ENCODE assay signal across 8 mouse cellular contexts in genomic region chr4:142238486-142239239, GRCm38 (mm10). TPM values are rescaled to one million over a fixed set of nuclear protein-coding genes. Genes with fewer than 3 reads are reported as not detected.
DNase-seq lines count a peak whose midpoint lies in the region; ATAC-seq and TF ChIP-seq lines count a peak whose summit lies in the region.

No protein-coding gene starts in this region.

- peaks cover 54% of the 10 kb centered on the region for H3K27me3 ChIP-seq in megakaryocyte, embryonic 14.5 days (replicated peaks)
- H3K27me3 ChIP-seq in embryonic facial prominence, embryonic 13.5 days: no peaks in the 10 kb centered on the region
- no peaks in the 10 kb centered on the region for H3K27me3 ChIP-seq in heart, embryonic 13.5 days (replicated peaks)
- H3K27me3 ChIP-seq in kidney, embryonic 15.5 days: no peaks in the 10 kb centered on the region
- no peaks in the 10 kb centered on the region for H3K27me3 ChIP-seq in liver, adult 2 months (ENCODE audit: control insufficient read depth, insufficient read depth, low read length)
- no peaks in the 10 kb centered on the region for H3K27me3 ChIP-seq in midbrain, postnatal 0 days (ENCODE audit: insufficient read depth, low read length)

- no peak for TF ChIP-seq CTCF in liver, adult 2 months (IDR thresholded peaks at IDR 0.05; ENCODE audit: low read depth, low read length)
- peak; percentile 29; the same call in 1 of the 2 replicates for TF ChIP-seq CTCF in midbrain, postnatal 0 days (IDR thresholded peaks at IDR 0.05)

- H3K4me2 ChIP-seq in embryonic facial prominence, embryonic 13.5 days: peak overlapping the region; percentile 96
- H3K4me2 ChIP-seq in heart, embryonic 13.5 days: peak overlapping the region; percentile 98
- H3K4me2 ChIP-seq in kidney, embryonic 15.5 days: peak overlapping the region; percentile 85
- peak overlapping the region; percentile 98 for H3K4me2 ChIP-seq in midbrain, postnatal 0 days (ENCODE audit: low read depth, low read length, poor library complexity, severe bottlenecking)

- peak overlapping the region; percentile 79 for H3K9ac ChIP-seq in embryonic facial prominence, embryonic 13.5 days
- peak overlapping the region; percentile 89 for H3K9ac ChIP-seq in heart, embryonic 13.5 days
- H3K9ac ChIP-seq in kidney, embryonic 15.5 days: peak overlapping the region; percentile 77
- peak overlapping the region; percentile 76 for H3K9ac ChIP-seq in liver, adult 2 months (ENCODE audit: low read depth, low read length)
- H3K9ac ChIP-seq in midbrain, postnatal 0 days (replicated peaks; ENCODE audit: low read length, poor library complexity, severe bottlenecking): peak overlapping the region; percentile 61

- H3K79me2 ChIP-seq in liver, adult 2 months (ENCODE audit: control insufficient read depth, insufficient read depth, low read length): no peaks in the 10 kb centered on the region

- no peaks in the 10 kb centered on the region for H3K9me3 ChIP-seq in megakaryocyte, embryonic 14.5 days
- no peaks in the 10 kb centered on the region for H3K9me3 ChIP-seq in embryonic facial prominence, embryonic 13.5 days
- H3K9me3 ChIP-seq in heart, embryonic 13.5 days: no peaks in the 10 kb centered on the region
- H3K9me3 ChIP-seq in kidney, embryonic 15.5 days (replicated peaks): no peaks in the 10 kb centered on the region
- H3K9me3 ChIP-seq in midbrain, postnatal 0 days (ENCODE audit: low read length): no peaks in the 10 kb centered on the region

- peak overlapping the region; percentile 78 for H3K27ac ChIP-seq in embryonic facial prominence, embryonic 13.5 days
- peak overlapping the region; percentile 43 for H3K27ac ChIP-seq in heart, embryonic 13.5 days (replicated peaks)
- H3K27ac ChIP-seq in kidney, embryonic 15.5 days: peak overlapping the region; percentile 88
- H3K27ac ChIP-seq in liver, adult 2 months (replicated peaks; ENCODE audit: insufficient read depth, low read depth, low read length): no peak overlapping the region
- H3K27ac ChIP-seq in midbrain, postnatal 0 days (ENCODE audit: low read depth, low read length): no peak overlapping the region

- ATAC-seq in megakaryocyte, adult 5-6 weeks (ENCODE audit: poor library complexity, severe bottlenecking): no peak
- ATAC-seq in embryonic facial prominence, embryonic 13.5 days (ENCODE audit: insufficient number of reproducible peaks, insufficient read depth, low FRiP score, low TSS enrichment, low read depth): peak; percentile 48; the same call in 1 of the 2 replicates
- peak; percentile 35; the same call in 1 of the 2 replicates for ATAC-seq in heart, embryonic 13.5 days (ENCODE audit: extremely low read depth, insufficient number of reproducible peaks, low FRiP score, low TSS enrichment)
- ATAC-seq in kidney, embryonic 15.5 days (replicated peaks; ENCODE audit: low FRiP score): peak; percentile 66
- ATAC-seq in midbrain, postnatal 0 days (ENCODE audit: low FRiP score): peak; percentile 53

- DNase-seq in liver, adult 2 months (ENCODE audit: extremely low read depth, low read depth, low spot score): no peak
- peak; percentile 35 for DNase-seq in midbrain, postnatal 0 days (ENCODE audit: low spot score)
- DNase-seq in thymus, postnatal 25 days: peak; percentile 21

- WGBS in embryonic facial prominence, embryonic 13.5 days: under 1% methylated on average over 69 of the region's 69 CpGs
- under 1% methylated on average over 69 of the region's 69 CpGs for WGBS in heart, embryonic 13.5 days
- under 1% methylated on average over 68 of the region's 69 CpGs for WGBS in kidney, embryonic 15.5 days
- whole genome bisulfite sequencing in liver, adult 2 months: 1% methylated on average over 69 of the region's 69 CpGs
- WGBS in midbrain, postnatal 0 days: 1% methylated on average over 63 of the region's 69 CpGs

- no peak for TF ChIP-seq POLR2A in liver, adult 2 months (IDR thresholded peaks at IDR 0.05; ENCODE audit: extremely low read depth, insufficient read depth, low read length)

- peak overlapping the region; percentile 91 for H3K4me3 ChIP-seq in megakaryocyte, embryonic 14.5 days (replicated peaks)
- peak overlapping the region; percentile 71 for H3K4me3 ChIP-seq in embryonic facial prominence, embryonic 13.5 days
- peak overlapping the region; percentile 70 for H3K4me3 ChIP-seq in heart, embryonic 13.5 days
- H3K4me3 ChIP-seq in kidney, embryonic 15.5 days (replicated peaks): peak overlapping the region; percentile 80
- peak overlapping the region; percentile 78 for H3K4me3 ChIP-seq in liver, adult 2 months (ENCODE audit: insufficient read depth, low read depth, low read length)
- H3K4me3 ChIP-seq in midbrain, postnatal 0 days (ENCODE audit: low read depth, low read length): peak overlapping the region; percentile 63

- no peaks in the 10 kb centered on the region for H3K36me3 ChIP-seq in megakaryocyte, embryonic 14.5 days (replicated peaks; ENCODE audit: low read length)
- H3K36me3 ChIP-seq in embryonic facial prominence, embryonic 13.5 days: no peaks in the 10 kb centered on the region
- H3K36me3 ChIP-seq in heart, embryonic 13.5 days: no peaks in the 10 kb centered on the region
- H3K36me3 ChIP-seq in kidney, embryonic 15.5 days: no peaks in the 10 kb centered on the region
- H3K36me3 ChIP-seq in liver, adult 2 months (ENCODE audit: control insufficient read depth, insufficient read depth, low read length): no peaks in the 10 kb centered on the region
- no peaks in the 10 kb centered on the region for H3K36me3 ChIP-seq in midbrain, postnatal 0 days (ENCODE audit: insufficient read depth, low read length)

- peaks cover 17% of the 10 kb centered on the region for H3K4me1 ChIP-seq in megakaryocyte, embryonic 14.5 days
- peaks cover 55% of the 10 kb centered on the region for H3K4me1 ChIP-seq in embryonic facial prominence, embryonic 13.5 days
- peaks cover 23% of the 10 kb centered on the region for H3K4me1 ChIP-seq in heart, embryonic 13.5 days
- peaks cover 57% of the 10 kb centered on the region for H3K4me1 ChIP-seq in kidney, embryonic 15.5 days
- peaks cover 7% of the 10 kb centered on the region; the same call in 1 of the 2 replicates for H3K4me1 ChIP-seq in liver, adult 2 months (ENCODE audit: control insufficient read depth, insufficient read depth, low read length)
- peaks cover 10% of the 10 kb centered on the region; the same call in 1 of the 2 replicates for H3K4me1 ChIP-seq in midbrain, postnatal 0 days (ENCODE audit: insufficient read depth, low read length)

RNA-seq across cellular contexts. Expression of gene Kazn, which starts 0.5 kb away (rescaled TPM):
- 2.7 and 13.6 TPM in 2 replicates for polyA plus RNA-seq in megakaryocyte, embryonic 14.5 days (2012; ENCODE audit: insufficient read depth, low replicate concordance)
- total RNA-seq in megakaryocyte, adult 5-6 weeks (2015): 0.05 and 0.07 TPM in 2 replicates
- 0.18 TPM in 1 of 2 replicates, not detected in the other for total RNA-seq in megakaryocyte, adult 5-6 weeks (2017)
- 13.2 and 13.4 TPM in 2 replicates for polyA plus RNA-seq in embryonic facial prominence, embryonic 13.5 days (2015; fragmentation: Nextera tagmentation; extraction: Ambion mirVana)
- 5.2 and 5.8 TPM in 2 replicates for polyA plus RNA-seq in heart, embryonic 13.5 days (2015; fragmentation: Nextera tagmentation; extraction: Ambion mirVana)
- polyA plus RNA-seq in kidney, embryonic 15.5 days (2015; fragmentation: Nextera tagmentation; extraction: Ambion mirVana): 15.9 and 16.4 TPM in 2 replicates
- 0.37 and 0.54 TPM in 2 replicates for total RNA-seq in liver, adult 2 months (2014; rRNA removed)
- 0.91 and 1.3 TPM in 2 replicates for polyA plus RNA-seq in liver, adult 2 months (2012; rRNA removed)
- total RNA-seq in midbrain, postnatal 0 days (2014; rRNA removed): 70.2 and 87.2 TPM in 2 replicates
- 23.6 and 25.6 TPM in 2 replicates for polyA plus RNA-seq in midbrain, postnatal 0 days (2015; fragmentation: Nextera tagmentation; extraction: Ambion mirVana)

Comparison
In these comparisons a context has a peak if more than half of its experiments do, and no peak if none do; other contexts are left out.
1. H3K27ac ChIP-seq: peak in embryonic facial prominence, embryonic 13.5 days (single experiment), heart, embryonic 13.5 days (single experiment) and kidney, embryonic 15.5 days (single experiment); none in liver, adult 2 months (single experiment) and midbrain, postnatal 0 days (single experiment).
2. Peak in every context shown above with its lines, with median percentiles within 50 percentile points of each other: H3K4me3 ChIP-seq, H3K4me2 ChIP-seq and H3K9ac ChIP-seq.